Mouse (Mus musculus): ENCODE data around the gene Efcab6. TPM values are rescaled to one million over a fixed set of nuclear protein-coding genes. Genes with fewer than 3 reads are reported as not detected.
A peak's percentile ranks its signal among the peaks of the same experiment; 100 is the strongest.

Gene Efcab6
- total RNA-seq, 2 experiments from 2014 or later, result 13.0 to 13.7 TPM

DNA sequence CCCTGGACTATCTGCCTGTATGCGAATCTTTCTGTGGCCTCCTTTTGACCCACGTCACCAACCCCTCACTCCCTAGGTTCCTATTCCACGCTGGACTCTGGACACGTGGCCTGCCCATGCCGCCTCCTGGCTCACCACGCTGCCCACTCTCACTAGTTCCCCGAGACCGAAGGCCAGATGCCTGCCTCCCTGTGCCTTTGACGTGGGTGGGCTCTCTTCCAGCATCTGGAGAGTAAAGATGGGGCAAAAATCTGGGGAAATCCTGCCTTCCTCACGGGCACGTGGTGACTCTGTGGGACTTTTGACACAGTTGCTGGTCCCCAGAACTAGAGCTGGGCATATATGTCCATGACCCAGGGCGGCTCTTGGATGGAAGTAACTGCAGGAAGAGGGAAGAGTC is 222.8 kb downstream of the Efcab6 start:
- DNase-seq (ENCODE audit: low spot score in 2 of 2), result peak in 1 of 2 experiments; percentile 47
- intact Hi-C loops (cut with DNase I), result loop anchor here (5.0 kb wide), 1 partner anchor 60 kb away; no protein-coding TSS in a partner anchor

- peak in 1 of 2 experiments; percentile 77 for DNase-seq (ENCODE audit: low spot score in 2 of 2)
- intact Hi-C loops (cut with DNase I), result loop anchor here (5.0 kb wide), 1 partner anchor 59 kb away; no protein-coding TSS in a partner anchor
These were observed 224.0 kb downstream of the Efcab6 start for GRCm38 (mm10) chr15:83840950-83841719.

- intact Hi-C loops (cut with DNase I), result no loop called here
- DNase-seq (ENCODE audit: low spot score in 2 of 2), result peak in 1 of 2 experiments; percentile 7
These were observed 232.9 kb downstream of the Efcab6 start for GRCm38 (mm10) chr15:83832265-83832664.

- peak in 1 of 2 experiments; percentile 30 for DNase-seq (ENCODE audit: low spot score in 2 of 2)
- intact Hi-C loops (cut with DNase I), result no loop called here
These were observed 236.0 kb downstream of the Efcab6 start for GRCm38 (mm10) chr15:83829226-83829625.

- peak in 1 of 2 experiments; percentile 7 for DNase-seq (ENCODE audit: low spot score in 2 of 2)
- intact Hi-C loops (cut with DNase I), result no loop called here
These were observed 237.2 kb downstream of the Efcab6 start for GRCm38 (mm10) chr15:83828011-83828410.

Other genes starting within 250 kb of the Efcab6 start
- gene Sult4a1, start 40.4 kb upstream of the Efcab6 start, total RNA-seq (2021), result 100 to 1,000 TPM; 409 to 510 TPM
- not detected for gene Pnpla5, start 57.8 kb upstream of the Efcab6 start, total RNA-seq (2021)
- gene Pnpla3, start 102.5 kb upstream of the Efcab6 start, total RNA-seq (2021), result 10 to 100 TPM; 10.7 to 11.3 TPM
- 100 to 1,000 TPM in 1 of 2 experiments, 10 to 100 TPM in 1; 95.0 to 106 TPM for gene Samm50, start 126.9 kb upstream of the Efcab6 start, total RNA-seq (2021)
- 10 to 100 TPM; 21.4 to 26.7 TPM for gene Parvb, start 166.7 kb upstream of the Efcab6 start, total RNA-seq (2021)